In the genomic region with DNA sequence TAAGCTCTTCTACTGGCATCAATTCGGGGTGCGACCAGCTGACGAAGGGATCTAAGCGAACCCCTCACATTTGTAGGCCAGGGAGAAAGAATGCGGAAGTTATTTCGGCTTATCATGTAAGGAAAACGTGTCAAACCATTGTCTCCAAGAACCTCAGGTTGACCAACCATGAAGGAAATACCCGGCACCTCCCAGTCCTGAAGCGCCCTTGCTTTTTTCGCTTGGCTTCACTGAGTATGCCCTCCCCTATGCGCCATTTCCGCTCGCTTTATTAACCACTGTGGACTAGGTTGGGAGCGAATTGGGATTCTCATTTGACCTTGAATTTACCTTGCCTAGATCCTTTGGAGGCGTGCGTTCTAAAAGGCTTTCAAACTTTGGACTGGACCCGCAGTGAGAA, we compare ENCODE assay signal across 8 mouse cellular contexts. TPM values are rescaled to one million over a fixed set of nuclear protein-coding genes. Genes with fewer than 3 reads are reported as not detected.
A peak's percentile ranks its signal among the peaks of the same experiment; 100 is the strongest.
DNase-seq lines count a peak whose midpoint lies in the region; ATAC-seq and TF ChIP-seq lines count a peak whose summit lies in the region.

No protein-coding gene starts in this region.

- peak; percentile 41 for ATAC-seq in embryonic facial prominence, embryonic 14.5 days (ENCODE audit: low read depth)
- ATAC-seq in hindbrain, embryonic 12.5 days (ENCODE audit: low FRiP score), result peak; percentile 69
- ATAC-seq in limb, embryonic 14.5 days (ENCODE audit: low FRiP score, low read depth), result peak; percentile 34; the same call in 1 of the 2 replicates
- ATAC-seq in midbrain, embryonic 15.5 days (replicated peaks), result peak; percentile 78

- H3K27ac ChIP-seq in MEL (ENCODE audit: control insufficient read depth, low read depth, low read length), result peak overlapping the region; percentile 99
- H3K27ac ChIP-seq in embryonic facial prominence, embryonic 14.5 days (replicated peaks; ENCODE audit: low read depth, low read length), result peak overlapping the region; percentile 80
- H3K27ac ChIP-seq in hindbrain, embryonic 12.5 days, result peak overlapping the region; percentile 86
- H3K27ac ChIP-seq in limb, embryonic 14.5 days (replicated peaks; ENCODE audit: low read depth, low read length), result peak overlapping the region; percentile 63
- peak overlapping the region; percentile 90 for H3K27ac ChIP-seq in midbrain, embryonic 15.5 days

- H3K9ac ChIP-seq in MEL (ENCODE audit: control insufficient read depth, low read depth, low read length, poor library complexity, severe bottlenecking), result peak overlapping the region; percentile 81
- peak overlapping the region; percentile 72 for H3K9ac ChIP-seq in embryonic facial prominence, embryonic 14.5 days (ENCODE audit: low read depth, low read length)
- peak overlapping the region; percentile 64 for H3K9ac ChIP-seq in hindbrain, embryonic 12.5 days
- H3K9ac ChIP-seq in limb, embryonic 14.5 days (ENCODE audit: low read depth, low read length, severe bottlenecking), result peak overlapping the region; percentile 69
- peak overlapping the region; percentile 55 for H3K9ac ChIP-seq in midbrain, embryonic 15.5 days

- TF ChIP-seq CTCF in MEL (IDR thresholded peaks at IDR 0.05 in 2 of 3, conservative IDR thresholded peaks at IDR 0.05 in 1 of 3; ENCODE audit: control insufficient read depth in 1 of 3, insufficient read depth in 1 of 3, low read depth in 2 of 3, low read length in 3 of 3, poor library complexity in 1 of 3, severe bottlenecking in 1 of 3), result no peak

- TF ChIP-seq POLR2A in MEL (IDR thresholded peaks at IDR 0.05; ENCODE audit: control insufficient read depth in 1 of 2, insufficient read depth in 1 of 2, low read depth in 1 of 2, low read length in 2 of 2, poor library complexity in 1 of 2), result peak; percentile 48 to 54; a peak in 3 of 4 replicates
- no peak for TF ChIP-seq POLR2A in limb, embryonic 14.5 days (IDR thresholded peaks at IDR 0.05; ENCODE audit: borderline replicate concordance, extremely low read depth, insufficient read depth, insufficient read length)

- DNase-seq in heart, adult 18-20 months, result peak; percentile 52 to 67
- no peak for DNase-seq in heart, adult 9 months (ENCODE audit: low spot score in 2 of 2)
- peak; percentile 86 for DNase-seq in MEL (ENCODE audit: low read depth, low spot score)
- peak; percentile 51 for DNase-seq in embryonic facial prominence, embryonic 14.5 days (ENCODE audit: low spot score)
- DNase-seq in limb, embryonic 14.5 days (ENCODE audit: low spot score), result peak; percentile 59
- no peak for DNase-seq in thymus, postnatal 36 days

- H3K4me3 ChIP-seq in MEL (ENCODE audit: control insufficient read depth in 1 of 2, insufficient read depth in 1 of 2, low read depth in 2 of 2, low read length in 2 of 2), result peak overlapping the region; percentile 60 to 66
- H3K4me3 ChIP-seq in embryonic facial prominence, embryonic 14.5 days (ENCODE audit: low read depth, low read length), result peak overlapping the region; percentile 53
- H3K4me3 ChIP-seq in hindbrain, embryonic 12.5 days, result peak overlapping the region; percentile 42
- peak overlapping the region; percentile 51 for H3K4me3 ChIP-seq in limb, embryonic 14.5 days (replicated peaks; ENCODE audit: low read length)
- peak overlapping the region; percentile 55 for H3K4me3 ChIP-seq in midbrain, embryonic 15.5 days

- no peaks in the 10 kb centered on the region for H3K9me3 ChIP-seq in MEL (replicated peaks; ENCODE audit: insufficient read depth, low read length)
- H3K9me3 ChIP-seq in embryonic facial prominence, embryonic 14.5 days (ENCODE audit: control insufficient read depth, low read length), result no peaks in the 10 kb centered on the region
- no peaks in the 10 kb centered on the region for H3K9me3 ChIP-seq in hindbrain, embryonic 12.5 days (replicated peaks)
- H3K9me3 ChIP-seq in limb, embryonic 14.5 days (ENCODE audit: control insufficient read depth, low read length), result no peaks in the 10 kb centered on the region
- no peaks in the 10 kb centered on the region for H3K9me3 ChIP-seq in midbrain, embryonic 15.5 days

- no peak for TF ChIP-seq RAD21 in MEL (IDR thresholded peaks at IDR 0.05; ENCODE audit: low read depth, low read length)

- H3K4me2 ChIP-seq in embryonic facial prominence, embryonic 14.5 days (ENCODE audit: low read depth, low read length), result peak overlapping the region; percentile 53
- peak overlapping the region; percentile 44 for H3K4me2 ChIP-seq in hindbrain, embryonic 12.5 days (replicated peaks)
- H3K4me2 ChIP-seq in limb, embryonic 14.5 days (replicated peaks; ENCODE audit: low read depth, low read length, severe bottlenecking), result peak overlapping the region; percentile 57
- peak overlapping the region; percentile 50 for H3K4me2 ChIP-seq in midbrain, embryonic 15.5 days

- WGBS in embryonic facial prominence, embryonic 14.5 days, result 27% methylated on average over 16 of the region's 17 CpGs
- WGBS in hindbrain, embryonic 12.5 days, result 27% methylated on average over 17 of the region's 17 CpGs
- 26% methylated on average over 17 of the region's 17 CpGs for WGBS in limb, embryonic 14.5 days
- WGBS in midbrain, embryonic 15.5 days, result 26% methylated on average over 17 of the region's 17 CpGs

- TF ChIP-seq EP300 in MEL (IDR thresholded peaks at IDR 0.05; ENCODE audit: low read depth in 1 of 2, low read length in 2 of 2), result 0 out of 4 replicates have a peak, but pooled peaks of 1 of the 2 experiments have one; percentile 19

- H3K79me2 ChIP-seq in MEL (ENCODE audit: control insufficient read depth, insufficient read depth, low read length, poor library complexity), result peaks cover 7% of the 10 kb centered on the region

- no peaks in the 10 kb centered on the region; a peak in 1 of 4 replicates for H3K4me1 ChIP-seq in MEL (ENCODE audit: control insufficient read depth in 1 of 2, insufficient read depth in 2 of 2, low read length in 2 of 2)
- no peaks in the 10 kb centered on the region for H3K4me1 ChIP-seq in embryonic facial prominence, embryonic 14.5 days (ENCODE audit: control insufficient read depth, insufficient read depth, low read length)
- H3K4me1 ChIP-seq in hindbrain, embryonic 12.5 days, result no peaks in the 10 kb centered on the region
- no peaks in the 10 kb centered on the region for H3K4me1 ChIP-seq in limb, embryonic 14.5 days (ENCODE audit: control insufficient read depth, insufficient read depth, low read length)
- no peaks in the 10 kb centered on the region for H3K4me1 ChIP-seq in midbrain, embryonic 15.5 days

- no peaks in the 10 kb centered on the region for H3K27me3 ChIP-seq in MEL (ENCODE audit: control insufficient read depth in 1 of 2, insufficient read depth in 2 of 2, low read length in 2 of 2)
- no peaks in the 10 kb centered on the region for H3K27me3 ChIP-seq in embryonic facial prominence, embryonic 14.5 days (replicated peaks; ENCODE audit: control insufficient read depth, insufficient read depth, low read length)
- no peaks in the 10 kb centered on the region for H3K27me3 ChIP-seq in hindbrain, embryonic 12.5 days
- no peaks in the 10 kb centered on the region for H3K27me3 ChIP-seq in limb, embryonic 14.5 days (ENCODE audit: control insufficient read depth, insufficient read depth, low read length)
- no peaks in the 10 kb centered on the region for H3K27me3 ChIP-seq in midbrain, embryonic 15.5 days (replicated peaks)

- peaks cover 0 to 8% of the 10 kb centered on the region in 2 experiments; a peak in 2 of 4 replicates for H3K36me3 ChIP-seq in MEL (ENCODE audit: control insufficient read depth in 1 of 2, insufficient read depth in 2 of 2, low read length in 2 of 2)
- no peaks in the 10 kb centered on the region for H3K36me3 ChIP-seq in embryonic facial prominence, embryonic 14.5 days (ENCODE audit: control insufficient read depth, insufficient read depth, low read length)
- no peaks in the 10 kb centered on the region for H3K36me3 ChIP-seq in hindbrain, embryonic 12.5 days
- H3K36me3 ChIP-seq in limb, embryonic 14.5 days (ENCODE audit: control insufficient read depth, insufficient read depth, low read length), result no peaks in the 10 kb centered on the region
- no peaks in the 10 kb centered on the region for H3K36me3 ChIP-seq in midbrain, embryonic 15.5 days (replicated peaks)

TF ChIP-seq in MEL, 35 proteins besides CTCF, POLR2A, EP300 and RAD21 (continues in another document):
- peak; percentile 58 for TF ChIP-seq HCFC1 (IDR thresholded peaks at IDR 0.05; ENCODE audit: low read depth, low read length)
- no peak for TF ChIP-seq TAL1 (IDR thresholded peaks at IDR 0.05; ENCODE audit: low read length)
- TF ChIP-seq ZNF384 (IDR thresholded peaks at IDR 0.05; ENCODE audit: low read depth, low read length), result no peak
- TF ChIP-seq KAT2A (conservative IDR thresholded peaks at IDR 0.05; ENCODE audit: low read depth, low read length), result 0 out of 2 replicates have a peak, but pooled peaks have one; percentile 36
- TF ChIP-seq USF2 (IDR thresholded peaks at IDR 0.05; ENCODE audit: borderline replicate concordance in 1 of 2, insufficient read depth in 1 of 2, low read depth in 1 of 2, low read length in 2 of 2), result no peak
- no peak for TF ChIP-seq MAZ (IDR thresholded peaks at IDR 0.05; ENCODE audit: low read depth, low read length)
- TF ChIP-seq TBP (IDR thresholded peaks at IDR 0.05; ENCODE audit: low read depth, low read length), result peak; percentile 60
- TF ChIP-seq NRF1 (IDR thresholded peaks at IDR 0.05; ENCODE audit: insufficient read depth, low read depth, low read length, poor library complexity, severe bottlenecking), result no peak
- peak; percentile 86; the same call in 1 of the 2 replicates for TF ChIP-seq SIN3A (IDR thresholded peaks at IDR 0.05; ENCODE audit: low read length)
- TF ChIP-seq CHD2 (IDR thresholded peaks at IDR 0.05; ENCODE audit: low read length), result no peak
- no peak for TF ChIP-seq E2F4 (IDR thresholded peaks at IDR 0.05; ENCODE audit: borderline replicate concordance, low read depth, low read length)
- TF ChIP-seq POLR2AphosphoS5 (IDR thresholded peaks at IDR 0.05; ENCODE audit: borderline replicate concordance, low read depth, low read length), result no peak
- no peak for TF ChIP-seq USF1 (IDR thresholded peaks at IDR 0.05; ENCODE audit: low read depth, low read length)
- peak; percentile 60; the same call in 1 of the 2 replicates for TF ChIP-seq ELF1 (IDR thresholded peaks at IDR 0.05; ENCODE audit: low read depth, low read length)
- peak; percentile 64; the same call in 1 of the 2 replicates for TF ChIP-seq MXI1 (IDR thresholded peaks at IDR 0.05; ENCODE audit: low read depth, low read length)

RNA-seq across cellular contexts. Expression of gene Gk, which starts 0.5 kb away (rescaled TPM):
- 10 to 100 TPM; 20.2 to 30.0 TPM for total RNA-seq in heart, adult 18-20 months (2021)
- 7.8 and 10.8 TPM in 2 replicates for total RNA-seq in MEL (2012; rRNA removed)
- 10 to 100 TPM in 1 of 2 experiments, not detected in 1; 13.2 TPM for polyA plus RNA-seq in MEL (2012; ENCODE audit: insufficient read depth in 1 of 2, insufficient read length in 2 of 2, low read depth in 1 of 2, low replicate concordance in 2 of 2, missing spikeins in 1 of 2)
- polyA plus RNA-seq in embryonic facial prominence, embryonic 14.5 days (2014; fragmentation: Nextera tagmentation; extraction: Ambion mirVana), result 8.8 and 9.3 TPM in 2 replicates
- polyA plus RNA-seq in hindbrain, embryonic 12.5 days (2016; fragmentation: Nextera tagmentation; extraction: Ambion mirVana), result 6.9 and 7.1 TPM in 2 replicates
- polyA plus RNA-seq in limb, embryonic 14.5 days (2012; rRNA removed), result 4.1 and 4.7 TPM in 2 replicates
- polyA plus RNA-seq in limb, embryonic 14.5 days (2014; fragmentation: Nextera tagmentation; extraction: Ambion mirVana), result 5.2 and 5.3 TPM in 2 replicates
- 9.0 and 11.0 TPM in 2 replicates for polyA plus RNA-seq in midbrain, embryonic 15.5 days (2015; fragmentation: Nextera tagmentation; extraction: Ambion mirVana)

Comparison
In these comparisons a context has a peak if more than half of its experiments do, and no peak if none do; other contexts are left out.
1. DNase-seq: peak in heart, adult 18-20 months (2 of 2), MEL (single experiment), embryonic facial prominence, embryonic 14.5 days (single experiment) and limb, embryonic 14.5 days (single experiment); none in heart, adult 9 months (0 of 2) and thymus, postnatal 36 days (0 of 2).
2. Peak in every context shown above with its lines, with median percentiles within 50 percentile points of each other: H3K27ac ChIP-seq, H3K4me3 ChIP-seq, H3K9ac ChIP-seq, ATAC-seq and H3K4me2 ChIP-seq.